Mouse (Mus musculus): ENCODE results near the gene Dpp9.

- no peak for TF ChIP-seq POLR2A (IDR thresholded peaks at IDR 0.05; ENCODE audit: extremely low read depth, insufficient read depth, low read length)
- no peak for TF ChIP-seq CTCF (IDR thresholded peaks at IDR 0.05; ENCODE audit: low read depth, low read length)
These were observed 44.0 kb upstream of the Dpp9 start for GRCm38 (mm10) chr17:56262645-56263094.

Data from liver, adult 2 months (tissue).